Mouse (Mus musculus): ENCODE data around the gene Epb42. TPM values are rescaled to one million over a fixed set of nuclear protein-coding genes. Genes with fewer than 3 reads are reported as not detected.
"Not testable (repeated sequence)": the region's sequence is repeated elsewhere in the genome, so short reads cannot be mapped to it uniquely, and the experiment has no call there.

The Epb42 gene
- polyA plus RNA-seq, 1 experiment from 2014 or later, result 0.30 TPM

- DNase-seq (ENCODE audit: low spot score), result peak; percentile 94
These were observed 28.8 kb downstream of the Epb42 start, which contains the start of gene Ccndbp1 for GRCm38 (mm10) chr2:121007925-121008663. Ccndbp1 (plus strand) TSS chr2:121008403.

GRCm38 (mm10) chr2:121006986-121007385, 29.9 kb downstream of the Epb42 start:
- no peak for DNase-seq (ENCODE audit: low spot score)

DNA sequence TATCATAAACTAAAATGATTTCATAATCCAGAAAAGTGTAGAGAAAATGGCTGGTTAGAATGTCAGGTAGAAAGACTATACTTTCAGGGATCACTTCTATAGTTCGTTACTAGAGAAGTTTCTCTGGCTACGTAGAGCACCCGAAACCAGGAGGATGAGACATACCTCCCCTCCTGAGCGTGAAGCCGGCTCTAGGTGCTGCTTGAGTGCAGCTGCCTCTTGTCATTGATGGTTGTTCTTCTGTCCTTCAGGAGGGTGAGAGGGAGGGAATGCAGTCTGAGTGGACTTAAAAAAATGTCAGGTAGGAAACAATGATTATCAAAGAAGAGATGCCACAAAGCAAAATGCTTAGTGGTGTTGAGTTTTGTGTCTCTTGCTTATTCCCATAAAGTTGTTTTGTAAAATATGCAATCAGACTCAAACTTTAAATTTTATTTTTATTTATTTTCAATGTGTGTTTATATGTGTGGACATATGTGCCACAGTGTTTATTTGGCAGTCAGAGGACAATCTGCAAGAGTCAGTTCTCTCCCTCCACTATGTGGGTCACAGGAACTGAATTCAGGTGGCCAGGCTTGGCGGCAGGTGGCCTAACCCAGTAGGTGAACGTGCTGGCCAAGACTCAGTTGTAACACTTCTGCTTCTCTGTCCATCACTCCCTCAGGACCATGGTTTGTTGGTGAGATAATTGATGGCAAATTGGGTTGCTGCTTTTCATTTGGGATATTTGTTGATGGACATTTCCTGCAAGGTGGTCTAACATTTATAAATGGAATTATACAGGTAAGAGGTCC, 32.7 kb downstream of the Epb42 start:
- DNase-seq (ENCODE audit: low spot score), result no peak

GRCm38 (mm10) chr2:121003586-121003985, 33.3 kb downstream of the Epb42 start:
- DNase-seq (ENCODE audit: low spot score), result peak; percentile 19

DNA sequence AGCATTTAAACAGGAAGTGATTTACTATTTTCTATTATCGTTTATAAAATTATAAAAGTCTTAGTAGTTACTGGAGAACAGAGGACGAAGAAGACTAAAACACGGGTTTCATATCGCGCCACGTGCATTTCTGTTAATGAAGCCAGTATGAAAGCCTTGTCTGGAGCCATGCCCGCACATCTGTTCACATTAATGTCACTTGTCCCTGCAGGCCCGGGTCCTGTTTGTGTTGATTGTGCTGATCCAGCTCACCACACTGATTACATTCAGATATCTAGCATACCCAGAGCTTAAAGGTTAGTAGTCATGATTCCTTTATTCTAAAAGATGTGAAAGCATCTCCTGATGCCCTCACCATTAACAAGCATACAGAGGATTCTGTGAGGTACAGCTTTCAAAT, 38.0 kb downstream of the Epb42 start:
- DNase-seq (ENCODE audit: low spot score), result no peak

GRCm38 (mm10) chr2:120996607-120997006, 40.3 kb downstream of the Epb42 start:
- DNase-seq (ENCODE audit: low spot score), result not testable (repeated sequence)

GRCm38 (mm10) chr2:120991196-120991595, 45.7 kb downstream of the Epb42 start:
- no peak for DNase-seq (ENCODE audit: low spot score)

DNA sequence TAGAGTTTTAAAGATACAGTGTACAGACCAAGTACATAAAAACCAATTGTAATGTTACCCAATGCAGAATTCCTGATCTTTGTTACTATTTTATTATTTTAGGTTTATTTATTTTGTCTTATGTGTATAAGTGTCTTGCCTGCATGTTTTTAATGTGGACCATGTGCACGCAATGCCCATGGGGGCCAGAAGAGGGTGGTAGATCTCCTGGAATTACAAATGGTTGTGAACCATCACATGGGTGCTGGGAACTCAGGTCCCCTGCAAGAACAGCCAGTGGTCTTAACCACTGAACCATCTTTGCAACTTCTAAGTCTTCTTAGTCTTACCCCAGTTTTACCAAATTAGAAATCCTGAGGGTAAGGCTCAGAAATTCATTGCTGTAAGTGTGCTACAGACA, 51.6 kb downstream of the Epb42 start:
- no peak for DNase-seq (ENCODE audit: low spot score)

DNA sequence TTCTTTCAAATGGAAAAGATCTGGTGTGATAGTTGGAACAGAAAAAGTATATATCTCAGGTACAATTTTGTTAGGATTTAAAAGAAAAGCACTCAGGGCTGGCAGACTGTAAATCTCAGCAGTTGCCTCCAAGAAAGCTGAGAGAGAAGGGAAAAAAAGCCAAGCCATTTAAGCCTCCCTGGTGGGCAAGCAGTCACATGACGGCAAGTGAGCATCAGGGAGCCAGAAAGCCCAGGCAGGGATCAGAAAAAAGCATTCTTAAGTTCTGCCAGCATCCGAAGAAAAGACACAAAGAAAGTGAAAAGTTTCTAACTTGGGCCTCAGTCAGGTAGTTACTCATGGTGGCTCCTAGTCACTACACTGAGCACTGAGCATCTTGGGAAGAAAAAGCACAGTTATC, 53.3 kb downstream of the Epb42 start:
- no peak for DNase-seq (ENCODE audit: low spot score)

DNA sequence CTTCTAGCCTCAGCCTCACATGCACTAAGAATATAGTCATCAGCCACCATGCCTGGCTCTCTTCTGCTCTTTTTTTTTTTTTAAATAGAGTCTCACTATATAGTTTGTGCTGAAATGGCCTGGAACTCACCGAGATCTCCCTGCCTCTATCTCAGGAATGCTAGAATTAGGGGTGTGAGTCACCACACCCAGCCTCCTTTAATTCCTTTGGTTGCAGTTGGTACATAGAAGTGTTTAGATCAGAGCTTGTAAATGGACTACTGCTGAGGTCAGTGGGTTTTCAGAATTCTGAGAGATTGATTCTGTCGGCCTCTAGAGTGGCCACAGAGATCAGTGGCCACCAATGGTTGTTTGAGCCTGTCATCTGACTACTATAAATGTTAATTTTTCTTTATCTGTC, 56.0 kb downstream of the Epb42 start:
- no peak for DNase-seq (ENCODE audit: low spot score)

GRCm38 (mm10) chr2:120979819-120980218, 57.1 kb downstream of the Epb42 start:
- DNase-seq (ENCODE audit: low spot score), result no peak

DNA sequence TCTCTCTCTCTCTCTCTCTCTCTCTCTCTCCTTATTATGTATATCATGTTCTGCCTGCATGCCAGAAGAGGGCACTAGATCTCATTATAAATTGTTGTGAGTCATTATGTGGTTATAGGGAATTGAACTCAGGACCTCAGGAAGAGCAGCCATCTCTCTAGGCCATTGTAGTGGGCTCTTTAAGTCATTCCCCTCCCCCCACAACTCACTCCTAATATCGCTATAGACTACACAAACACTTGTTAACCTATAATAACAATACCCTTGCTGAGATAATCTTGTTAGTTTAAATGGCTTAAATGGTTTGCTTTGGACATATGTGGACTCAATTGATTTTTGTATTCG, 58.2 kb downstream of the Epb42 start:
- DNase-seq (ENCODE audit: low spot score), result peak; percentile 29

GRCm38 (mm10) chr2:120977926-120978692, 58.8 kb downstream of the Epb42 start:
- DNase-seq (ENCODE audit: low spot score), result no peak

DNA sequence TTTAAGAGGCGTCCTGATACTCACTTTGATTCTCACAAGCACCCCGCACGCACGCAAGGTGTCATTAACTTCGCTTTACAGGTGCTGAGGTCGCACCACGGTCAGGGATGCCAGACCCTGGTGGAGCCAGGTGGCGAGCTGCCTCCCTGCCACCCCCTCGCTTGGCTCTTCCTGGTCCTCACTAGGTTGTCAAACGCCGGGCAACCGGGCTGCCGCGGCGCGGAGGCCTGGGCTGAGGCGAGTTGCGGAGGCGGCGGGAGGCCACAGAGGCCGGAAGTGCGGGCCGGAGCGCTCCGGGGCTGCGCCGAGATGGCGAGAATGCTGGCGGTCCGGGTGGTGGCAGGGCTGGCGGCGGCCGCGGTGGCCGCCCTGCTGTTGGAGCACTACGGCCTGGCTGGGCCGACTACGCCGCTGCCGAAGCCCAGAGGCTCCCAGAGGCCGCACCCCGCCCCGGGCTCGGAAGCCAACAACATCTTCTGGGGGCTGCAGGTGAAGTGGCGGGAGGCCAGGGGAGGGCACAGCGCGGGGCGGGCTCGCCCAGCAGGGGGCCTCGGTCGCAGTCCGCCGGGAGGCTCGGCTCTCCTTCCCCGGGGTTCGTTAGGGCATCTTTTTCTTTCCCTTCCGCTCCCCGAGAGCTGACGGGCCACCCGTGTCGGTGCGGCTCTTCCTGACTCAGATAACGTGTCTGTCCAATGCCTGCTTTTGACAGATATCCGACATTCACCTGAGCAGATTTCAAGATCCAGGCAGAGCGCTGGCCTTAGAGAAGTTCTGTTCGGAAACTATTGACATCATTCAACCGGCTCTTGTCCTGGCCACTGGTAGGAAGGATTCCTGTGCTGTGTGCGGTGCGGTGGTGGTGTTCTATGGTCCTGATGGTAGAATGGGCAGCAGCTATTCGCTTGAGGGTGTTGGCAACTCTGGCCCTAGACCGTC, 59.6 kb downstream of the Epb42 start, which contains the start of gene Tmem62:
Gene Tmem62, plus strand, starts transcription at position 28 of the 936 bp plus-strand sequence.
- peak; percentile 68 for DNase-seq (ENCODE audit: low spot score)

- DNase-seq (ENCODE audit: low spot score), result peak; percentile 20
These were observed 60.6 kb downstream of the Epb42 start for GRCm38 (mm10) chr2:120976308-120976707.

GRCm38 (mm10) chr2:120972964-120973363, 63.9 kb downstream of the Epb42 start:
- no peak for DNase-seq (ENCODE audit: low spot score)

GRCm38 (mm10) chr2:120972257-120972656, 64.6 kb downstream of the Epb42 start:
- DNase-seq (ENCODE audit: low spot score), result not testable (repeated sequence)

GRCm38 (mm10) chr2:120971766-120972165, 65.1 kb downstream of the Epb42 start:
- DNase-seq (ENCODE audit: low spot score), result no peak

- peak; percentile 95 for DNase-seq (ENCODE audit: low spot score)
These were observed 66.3 kb downstream of the Epb42 start, which contains the start of gene Ubr1 for GRCm38 (mm10) chr2:120970559-120971080. Ubr1 (minus strand) TSS chr2:120970715.

GRCm38 (mm10) chr2:120970045-120970539, 66.8 kb downstream of the Epb42 start:
- no peak for DNase-seq (ENCODE audit: low spot score)
